Mouse (Mus musculus) embryonic facial prominence, embryonic 15.5 days (tissue): ENCODE results near the gene Wdr11. TPM values are rescaled to one million over a fixed set of nuclear protein-coding genes. Genes with fewer than 3 reads are reported as not detected.

Source experiments
- ATAC-seq: fragments of 200-750 bp; cut with Nextera tagmentation; 2 replicates; pipeline ENCODE4 v1.8.0; 2017; ENCODE audit warnings: low read depth, moderate TSS enrichment; ENCODE audit not compliant: insufficient number of reproducible peaks, low FRiP score, low TSS enrichment
- H3K27ac ChIP-seq: fragments of 300-500 bp; sonication (generic); replicated peaks from 2 replicates; pipeline ENCODE4 v1.5.1; 2015; ENCODE audit warnings: mild to moderate bottlenecking, inconsistent platforms
- H3K27me3 ChIP-seq: fragments of 300-500 bp; sonication (generic); 2 replicates; pipeline ENCODE4 v1.6.1; 2015; ENCODE audit warnings: inconsistent platforms
- H3K36me3 ChIP-seq: fragments of 300-500 bp; sonication (generic); 2 replicates; pipeline ENCODE4 v1.6.1; 2015; ENCODE audit warnings: mild to moderate bottlenecking, inconsistent platforms
- H3K4me1 ChIP-seq: fragments of 300-500 bp; sonication (generic); 2 replicates; pipeline ENCODE4 v1.6.1; 2015; ENCODE audit warnings: inconsistent platforms
- H3K4me2 ChIP-seq: fragments of 300-500 bp; sonication (generic); replicated peaks from 2 replicates; pipeline ENCODE4 v1.6.1; 2015; ENCODE audit warnings: mild to moderate bottlenecking, inconsistent platforms
- H3K4me3 ChIP-seq: fragments of 300-500 bp; sonication (generic); replicated peaks from 2 replicates; pipeline ENCODE4 v1.5.1; 2015; ENCODE audit warnings: mild to moderate bottlenecking, inconsistent platforms
- H3K9ac ChIP-seq: fragments of 300-500 bp; sonication (generic); 2 replicates; pipeline ENCODE4 v1.6.1; 2015; ENCODE audit warnings: inconsistent platforms
- H3K9me3 ChIP-seq: fragments of 300-500 bp; sonication (generic); replicated peaks from 2 replicates; pipeline ENCODE4 v1.6.1; 2016; ENCODE audit warnings: inconsistent platforms
- WGBS: fragments of 180-500 bp; shearing (Covaris S2); methylation state at CpG from one replicate; pipeline ENCODE4 v1.1.7; 2015; 5-methylcytosine and 5-hydroxymethylcytosine counted together
- polyA plus RNA-seq: library from polyadenylated mRNA; unstranded; fragments of >200 nt; fragmentation: Nextera tagmentation; extraction: Ambion mirVana; gene quantifications from 2 replicates; pipeline ENCODE4 v1.2.1, GENCODE M21; 2015

Wdr11 gene
- polyA plus RNA-seq, 1 experiment from 2014 or later = 36.7 TPM

GRCm38 (mm10) chr7:129653791-129654271 is 62.2 kb downstream of the Wdr11 start:
- no peaks in the 10 kb centered on the region for H3K36me3 ChIP-seq
- no peak overlapping the region for H3K4me2 ChIP-seq
- no peak overlapping the region for H3K4me3 ChIP-seq
- H3K9ac ChIP-seq = no peak overlapping the region
- peaks cover 44% of the 10 kb centered on the region for H3K4me1 ChIP-seq
- no peak for ATAC-seq
- H3K27me3 ChIP-seq = no peaks in the 10 kb centered on the region
- H3K27ac ChIP-seq = peak overlapping the region; percentile 71
- WGBS = 5% methylated on average over 11 of the region's 11 CpGs
- H3K9me3 ChIP-seq = no peaks in the 10 kb centered on the region

DNA sequence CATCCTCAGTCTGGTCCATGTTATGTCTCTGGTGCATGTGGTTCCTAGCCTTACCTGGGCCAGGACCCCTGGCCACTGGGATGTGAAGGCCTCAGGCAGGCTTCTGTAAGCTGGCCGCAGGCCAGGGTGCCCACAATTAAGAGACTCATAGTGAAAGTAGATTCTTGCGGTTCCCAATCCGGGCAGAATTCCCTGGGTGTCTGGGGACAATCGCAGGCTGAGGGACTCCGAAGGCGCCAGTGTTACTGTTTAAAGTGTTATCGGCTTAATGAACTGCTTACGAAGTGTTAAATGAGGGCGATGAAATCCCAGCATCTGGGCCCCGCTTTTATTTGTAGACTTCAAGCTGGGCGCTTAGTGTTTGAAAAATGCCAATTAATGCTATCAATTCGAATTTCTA is 63.3 kb downstream of the Wdr11 start:
- no peak overlapping the region for H3K4me3 ChIP-seq
- H3K27me3 ChIP-seq = no peaks in the 10 kb centered on the region
- H3K4me2 ChIP-seq = no peak overlapping the region
- 55% methylated on average over 12 of the region's 12 CpGs for whole genome bisulfite sequencing
- no peaks in the 10 kb centered on the region for H3K36me3 ChIP-seq
- no peaks in the 10 kb centered on the region for H3K9me3 ChIP-seq
- H3K27ac ChIP-seq = no peak overlapping the region
- ATAC-seq = no peak
- H3K9ac ChIP-seq = no peak overlapping the region
- peaks cover 44% of the 10 kb centered on the region for H3K4me1 ChIP-seq

GRCm38 (mm10) chr7:129655604-129656226 is 64.1 kb downstream of the Wdr11 start:
- H3K4me3 ChIP-seq = no peak overlapping the region

DNA sequence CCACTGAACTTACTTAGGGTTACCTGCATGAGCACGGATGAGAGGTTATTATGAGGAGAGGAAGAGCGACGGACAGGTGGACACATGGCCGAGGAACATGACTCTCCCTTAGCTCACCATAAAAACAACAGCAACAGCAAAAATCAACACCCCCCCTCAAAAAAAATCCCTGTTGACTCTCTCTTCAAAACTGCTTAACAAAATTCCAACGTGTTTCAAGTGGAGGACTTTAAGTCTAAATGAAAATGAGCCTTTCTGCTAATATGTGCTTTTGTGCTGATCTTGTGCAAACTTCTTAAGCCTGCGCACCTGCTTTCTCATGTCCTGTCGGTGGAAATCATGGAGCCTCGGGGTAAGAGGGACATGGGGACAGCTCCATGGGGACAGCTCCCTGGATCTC is 66.2 kb downstream of the Wdr11 start:
- no peaks in the 10 kb centered on the region for H3K9me3 ChIP-seq
- no peak overlapping the region for H3K27ac ChIP-seq
- H3K36me3 ChIP-seq = no peaks in the 10 kb centered on the region
- no peaks in the 10 kb centered on the region for H3K27me3 ChIP-seq
- no peak overlapping the region for H3K4me2 ChIP-seq
- H3K4me1 ChIP-seq = peaks cover 56% of the 10 kb centered on the region
- H3K9ac ChIP-seq = no peak overlapping the region
- no peak for ATAC-seq
- no peak overlapping the region for H3K4me3 ChIP-seq
- 82% methylated on average over 8 of the region's 8 CpGs for WGBS

More at GRCm38 (mm10) chr7:129655604-129656226, 64.1 kb downstream of the Wdr11 start:
- no peaks in the 10 kb centered on the region for H3K27me3 ChIP-seq
- no peaks in the 10 kb centered on the region for H3K9me3 ChIP-seq
- WGBS = 65% methylated on average over 14 of the region's 14 CpGs
- H3K9ac ChIP-seq = no peak overlapping the region
- 0 out of 2 replicates have a peak overlapping the region, but pooled peaks have one; percentile 40 for H3K27ac ChIP-seq
- H3K36me3 ChIP-seq = no peaks in the 10 kb centered on the region
- H3K4me2 ChIP-seq = no peak overlapping the region
- no peak for ATAC-seq
- peaks cover 48% of the 10 kb centered on the region for H3K4me1 ChIP-seq

DNA sequence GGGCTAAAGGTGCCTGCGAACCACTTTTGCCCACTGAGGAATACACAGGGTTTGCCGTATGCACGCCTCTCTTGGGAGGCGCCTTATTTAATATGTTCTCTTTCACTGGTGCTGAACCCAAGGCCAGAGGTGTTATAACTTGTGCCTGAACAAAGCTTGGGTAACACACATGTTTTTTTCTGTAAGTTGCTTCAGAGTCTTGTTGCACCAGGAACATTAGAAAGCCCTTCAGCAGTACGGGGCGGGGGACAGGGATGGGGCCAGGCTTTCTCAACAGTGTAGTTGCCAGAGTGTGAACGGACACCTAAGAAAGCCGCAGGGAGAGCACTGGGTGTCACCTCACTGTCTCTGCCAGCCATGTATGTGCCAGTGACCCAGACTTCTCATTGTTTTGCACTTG is 68.1 kb downstream of the Wdr11 start:
- ATAC-seq = no peak
- no peaks in the 10 kb centered on the region for H3K36me3 ChIP-seq
- H3K4me1 ChIP-seq = peaks cover 52% of the 10 kb centered on the region
- H3K27ac ChIP-seq = no peak overlapping the region
- 64% methylated on average over 8 of the region's 8 CpGs for WGBS
- H3K9me3 ChIP-seq = no peaks in the 10 kb centered on the region
- H3K4me3 ChIP-seq = no peak overlapping the region
- no peak overlapping the region for H3K4me2 ChIP-seq
- no peak overlapping the region for H3K9ac ChIP-seq
- H3K27me3 ChIP-seq = no peaks in the 10 kb centered on the region

GRCm38 (mm10) chr7:129660546-129660945 is 68.9 kb downstream of the Wdr11 start:
- no peaks in the 10 kb centered on the region for H3K9me3 ChIP-seq
- H3K4me1 ChIP-seq = peaks cover 44% of the 10 kb centered on the region
- H3K36me3 ChIP-seq = no peaks in the 10 kb centered on the region
- no peak for ATAC-seq
- no peak overlapping the region for H3K9ac ChIP-seq
- H3K4me2 ChIP-seq = no peak overlapping the region
- H3K27ac ChIP-seq = no peak overlapping the region
- H3K4me3 ChIP-seq = no peak overlapping the region
- no peaks in the 10 kb centered on the region for H3K27me3 ChIP-seq
- WGBS = 84% methylated on average over 9 of the region's 9 CpGs

GRCm38 (mm10) chr7:129662051-129662789 is 70.6 kb downstream of the Wdr11 start:
- Histone ChIP-seq H3K27ac (peak overlapping the region; percentile 71), H3K4me1 (peaks cover 37% of the 10 kb centered on the region), H3K27me3 (no peaks in the 10 kb centered on the region), H3K9me3 (no peaks in the 10 kb centered on the region), H3K4me3 (no peak overlapping the region), H3K36me3 (no peaks in the 10 kb centered on the region), H3K4me2 (no peak overlapping the region), H3K9ac (no peak overlapping the region)
- 43% methylated on average over 16 of the region's 16 CpGs for WGBS
- 0 out of 2 replicates have a peak, but pooled peaks have one; percentile 32 for ATAC-seq

DNA sequence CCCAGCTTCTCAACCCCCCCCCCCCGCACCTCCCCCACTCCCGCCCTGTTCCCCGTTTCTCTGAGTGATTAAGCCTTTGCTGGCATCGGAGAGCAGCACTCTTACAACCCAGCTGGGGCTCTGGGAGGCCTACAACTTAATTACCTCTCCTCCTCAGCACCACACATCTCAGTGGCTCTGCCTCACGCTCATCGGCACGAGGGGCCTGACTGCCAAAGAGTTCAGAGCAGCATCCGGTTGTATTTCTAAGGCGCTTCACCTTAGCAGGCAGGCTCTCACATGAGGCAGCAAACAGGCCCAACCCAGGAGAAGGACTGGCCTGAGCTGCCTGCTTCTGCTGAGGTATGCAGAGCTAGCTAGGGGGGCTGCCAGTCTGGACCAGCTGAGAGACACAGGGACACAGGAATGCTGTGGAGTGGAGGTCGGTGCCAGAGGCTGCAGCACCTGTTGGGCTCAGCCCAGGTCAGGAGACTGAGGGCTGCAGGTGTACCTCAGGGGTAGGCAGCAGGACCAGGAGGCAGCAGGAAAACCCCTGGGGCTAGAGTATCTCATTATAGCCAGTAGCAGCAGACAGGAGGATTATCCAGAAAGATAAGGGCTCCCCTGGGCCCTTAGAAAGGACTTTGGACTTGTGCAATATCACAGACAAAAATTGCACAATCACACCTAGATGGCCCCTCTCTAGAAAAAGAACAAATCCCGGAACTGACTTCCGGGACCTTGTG is 72.3 kb downstream of the Wdr11 start:
- no peak overlapping the region for H3K27ac ChIP-seq
- peaks cover 37% of the 10 kb centered on the region for H3K4me1 ChIP-seq
- H3K4me2 ChIP-seq = no peak overlapping the region
- H3K36me3 ChIP-seq = no peaks in the 10 kb centered on the region
- H3K4me3 ChIP-seq = no peak overlapping the region
- no peaks in the 10 kb centered on the region for H3K27me3 ChIP-seq
- 22% methylated on average over 12 of the region's 12 CpGs for WGBS
- H3K9ac ChIP-seq = no peak overlapping the region
- no peaks in the 10 kb centered on the region for H3K9me3 ChIP-seq
- ATAC-seq = no peak

DNA sequence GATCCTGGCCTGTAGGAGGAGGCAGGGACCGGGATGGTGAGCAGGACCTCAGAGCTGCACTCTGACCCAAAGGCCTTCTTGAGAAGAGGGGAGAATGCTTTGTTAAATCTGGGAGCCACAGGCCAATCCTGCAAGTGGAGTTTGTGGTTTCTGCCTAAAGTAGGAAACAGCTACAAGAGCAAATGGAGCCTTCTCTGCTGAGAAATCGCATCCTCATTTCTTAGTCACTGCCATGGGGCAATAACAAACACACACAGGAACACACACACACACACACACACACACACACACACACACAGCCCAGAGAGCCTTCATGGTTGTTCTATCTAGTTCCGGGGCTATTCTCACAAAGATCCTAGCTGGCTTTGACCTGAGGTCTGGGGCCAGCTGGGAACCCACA is 73.7 kb downstream of the Wdr11 start:
- H3K27me3 ChIP-seq = no peaks in the 10 kb centered on the region
- H3K27ac ChIP-seq = peak overlapping the region; percentile 31; the same call in 1 of the 2 replicates
- H3K4me2 ChIP-seq = no peak overlapping the region
- no peak for ATAC-seq
- 80% methylated on average over 3 of the region's 3 CpGs for WGBS
- H3K4me1 ChIP-seq = peaks cover 30% of the 10 kb centered on the region
- no peaks in the 10 kb centered on the region for H3K36me3 ChIP-seq
- no peak overlapping the region for H3K4me3 ChIP-seq
- H3K9ac ChIP-seq = no peak overlapping the region
- no peaks in the 10 kb centered on the region for H3K9me3 ChIP-seq

DNA sequence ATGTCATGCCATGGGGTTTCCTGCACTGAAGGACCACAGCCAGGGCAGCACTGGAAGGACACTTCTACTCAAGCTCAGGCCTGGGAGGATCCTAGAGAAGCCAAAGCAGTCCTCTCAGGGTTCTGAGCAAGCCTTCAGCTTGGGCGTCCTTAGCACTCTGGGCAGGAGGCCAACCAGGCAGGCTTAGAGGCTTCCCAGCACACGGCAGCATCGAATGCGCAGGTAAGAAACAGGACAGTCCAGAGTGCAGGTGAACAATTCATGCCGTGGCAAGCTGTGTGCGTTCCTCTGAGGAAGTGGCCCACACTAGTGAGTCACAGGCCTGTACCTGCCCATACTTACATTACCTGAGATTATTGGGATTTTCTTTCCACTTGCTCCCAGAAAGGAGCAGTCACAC is 74.3 kb downstream of the Wdr11 start:
- H3K36me3 ChIP-seq = no peaks in the 10 kb centered on the region
- whole genome bisulfite sequencing = 59% methylated on average over 6 of the region's 6 CpGs
- H3K27me3 ChIP-seq = no peaks in the 10 kb centered on the region
- H3K4me3 ChIP-seq = no peak overlapping the region
- ATAC-seq = no peak
- H3K27ac ChIP-seq = peak overlapping the region; percentile 31; the same call in 1 of the 2 replicates
- no peak overlapping the region for H3K9ac ChIP-seq
- no peak overlapping the region for H3K4me2 ChIP-seq
- H3K4me1 ChIP-seq = peaks cover 27% of the 10 kb centered on the region
- no peaks in the 10 kb centered on the region for H3K9me3 ChIP-seq

DNA sequence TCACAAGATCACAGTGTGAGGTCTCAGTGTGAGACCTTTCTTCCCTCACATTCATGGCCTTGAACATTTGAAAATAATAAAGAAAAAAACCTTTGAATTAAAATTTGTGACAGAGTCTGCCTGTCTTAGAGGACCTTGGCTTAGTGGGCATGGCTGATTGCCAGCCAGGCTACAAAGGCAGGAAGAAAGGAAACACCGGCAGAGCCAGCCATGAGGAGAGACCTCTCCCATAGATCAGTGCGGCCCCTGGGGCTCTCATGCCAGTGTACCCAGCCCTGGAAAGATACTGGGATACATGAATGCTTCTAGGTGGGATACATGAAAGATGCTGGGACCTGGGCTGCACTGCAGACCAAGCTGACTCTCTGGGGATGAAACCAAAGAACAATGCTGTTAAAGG is 74.9 kb downstream of the Wdr11 start:
- ATAC-seq = no peak
- H3K9ac ChIP-seq = no peak overlapping the region
- H3K36me3 ChIP-seq = no peaks in the 10 kb centered on the region
- WGBS = 48% methylated on average over 2 of the region's 2 CpGs
- H3K27me3 ChIP-seq = no peaks in the 10 kb centered on the region
- H3K9me3 ChIP-seq = no peaks in the 10 kb centered on the region
- H3K4me2 ChIP-seq = no peak overlapping the region
- no peak overlapping the region; the same call in 1 of the 2 replicates for H3K27ac ChIP-seq
- peaks cover 27% of the 10 kb centered on the region for H3K4me1 ChIP-seq
- H3K4me3 ChIP-seq = no peak overlapping the region
